Mouse (Mus musculus): Measurements from ENCODE around the gene Ankra2. TPM values are rescaled to one million over a fixed set of nuclear protein-coding genes. Genes with fewer than 3 reads are reported as not detected.

The Ankra2 gene
- polyA plus RNA-seq, 1 experiment from 2014 or later = 26.6 TPM

DNA sequence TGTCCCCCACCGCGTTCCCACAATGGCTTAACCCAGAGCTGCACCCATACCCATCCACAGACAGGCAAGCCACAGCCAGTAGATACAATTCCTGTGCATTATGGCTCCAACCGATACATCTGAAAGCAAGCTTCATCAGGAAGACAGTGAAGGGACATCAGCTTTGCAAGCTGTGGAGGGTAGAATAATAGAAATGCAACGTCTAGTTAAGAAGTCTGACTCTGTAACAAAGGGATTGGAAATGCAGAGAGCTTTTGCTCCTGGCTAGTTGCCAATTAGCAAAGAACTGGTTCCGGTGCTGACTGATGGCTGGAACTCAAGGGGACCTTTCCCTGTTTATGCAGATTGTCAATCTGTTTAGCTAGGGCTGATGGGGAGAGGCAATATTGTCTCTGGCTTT is 43.5 kb downstream of the Ankra2 start:
- WGBS = 35% methylated on average over 5 of the region's 5 CpGs
- peak; percentile 55 for DNase-seq (ENCODE audit: low spot score)

DNA sequence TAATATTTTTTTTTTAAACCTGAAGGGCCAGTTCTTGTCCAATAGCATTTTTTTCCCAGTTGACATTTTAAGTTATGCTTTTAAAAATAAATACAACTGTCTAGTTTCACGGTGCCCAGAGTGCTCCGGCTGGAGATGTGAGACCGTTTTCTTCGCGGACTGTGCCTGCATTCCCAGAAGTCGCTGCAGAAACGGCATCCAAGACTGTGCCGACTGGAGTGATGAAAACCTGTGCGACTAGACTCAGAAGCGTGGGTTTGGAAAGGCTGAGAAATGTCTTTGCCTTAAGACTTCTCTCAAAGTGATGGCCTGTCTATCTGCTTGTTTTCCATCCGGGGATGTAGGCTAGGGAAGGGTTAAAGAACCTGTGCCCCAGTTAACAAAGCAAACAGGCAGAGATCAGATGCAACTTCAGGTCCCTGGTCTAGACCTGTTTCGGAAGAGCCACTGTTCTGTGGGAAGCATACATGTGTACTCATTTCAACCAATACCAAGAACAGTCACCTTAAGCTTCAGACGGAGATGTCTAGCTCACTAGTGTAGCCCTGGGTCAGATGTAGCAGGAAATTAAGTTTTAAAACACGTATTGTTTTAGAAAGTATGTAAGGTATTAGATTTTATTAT is 44.1 kb downstream of the Ankra2 start:
- ATAC-seq (ENCODE audit: low read depth) = 0 out of 2 replicates have a peak, but pooled peaks have one; percentile 19
- Histone ChIP-seq H3K9ac (ENCODE audit: low read depth, low read length) (no peak overlapping the region), H3K27ac (replicated peaks; ENCODE audit: low read depth, low read length) (0 out of 2 replicates have a peak overlapping the region, but pooled peaks have one; percentile 22)

More for the DNA sequence above, 43.5 kb downstream of the Ankra2 start:
- Histone ChIP-seq H3K4me3 (ENCODE audit: low read depth, low read length) (no peak overlapping the region), H3K4me1 (ENCODE audit: control insufficient read depth, insufficient read depth, low read length) (no peaks in the 10 kb centered on the region), H3K36me3 (ENCODE audit: control insufficient read depth, insufficient read depth, low read length) (peaks cover 32% of the 10 kb centered on the region), H3K9me3 (ENCODE audit: control insufficient read depth, low read length) (no peaks in the 10 kb centered on the region), H3K9ac (ENCODE audit: low read depth, low read length) (no peak overlapping the region), H3K27ac (replicated peaks; ENCODE audit: low read depth, low read length) (no peak overlapping the region), H3K27me3 (replicated peaks; ENCODE audit: control insufficient read depth, insufficient read depth, low read length) (no peaks in the 10 kb centered on the region), H3K4me2 (ENCODE audit: low read depth, low read length) (no peak overlapping the region)
- ATAC-seq (ENCODE audit: low read depth) = peak; percentile 34; the same call in 1 of the 2 replicates

DNA sequence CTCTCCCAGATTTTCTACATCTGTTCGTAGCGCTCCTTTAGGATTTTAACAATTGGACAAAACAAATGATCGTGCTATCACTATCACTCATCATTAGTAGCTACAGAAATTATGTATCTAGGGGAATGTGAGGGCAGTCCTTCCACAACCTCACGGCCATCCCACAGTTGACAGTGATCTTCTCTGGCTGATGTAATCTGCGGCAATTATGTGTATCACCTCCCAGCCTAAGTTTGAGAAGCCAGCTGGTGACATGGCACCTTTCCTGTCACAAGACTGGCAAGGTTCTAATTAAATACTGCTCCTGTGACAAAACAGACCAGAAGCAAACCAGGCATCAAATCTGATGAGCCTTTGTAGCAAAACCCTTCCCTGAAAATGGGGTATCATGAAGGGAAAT is 45.1 kb downstream of the Ankra2 start:
- ATAC-seq (ENCODE audit: low read depth) = no peak
- no peaks in the 10 kb centered on the region for H3K27me3 ChIP-seq (replicated peaks; ENCODE audit: control insufficient read depth, insufficient read depth, low read length)
- no peaks in the 10 kb centered on the region for H3K4me1 ChIP-seq (ENCODE audit: control insufficient read depth, insufficient read depth, low read length)
- peaks cover 48% of the 10 kb centered on the region for H3K36me3 ChIP-seq (ENCODE audit: control insufficient read depth, insufficient read depth, low read length)
- WGBS = 74% methylated on average over 5 of the region's 5 CpGs
- H3K9me3 ChIP-seq (ENCODE audit: control insufficient read depth, low read length) = no peaks in the 10 kb centered on the region
- H3K27ac ChIP-seq (replicated peaks; ENCODE audit: low read depth, low read length) = no peak overlapping the region
- no peak overlapping the region for H3K9ac ChIP-seq (ENCODE audit: low read depth, low read length)
- no peak overlapping the region for H3K4me3 ChIP-seq (ENCODE audit: low read depth, low read length)
- no peak for DNase-seq (ENCODE audit: low spot score)
- H3K4me2 ChIP-seq (ENCODE audit: low read depth, low read length) = no peak overlapping the region

More for the DNA sequence above, 44.1 kb downstream of the Ankra2 start:
- Histone ChIP-seq H3K4me3 (ENCODE audit: low read depth, low read length) (no peak overlapping the region), H3K36me3 (ENCODE audit: control insufficient read depth, insufficient read depth, low read length) (peaks cover 38% of the 10 kb centered on the region), H3K4me1 (ENCODE audit: control insufficient read depth, insufficient read depth, low read length) (no peaks in the 10 kb centered on the region), H3K4me2 (ENCODE audit: low read depth, low read length) (0 out of 2 replicates have a peak overlapping the region, but pooled peaks have one; percentile 2), H3K27me3 (replicated peaks; ENCODE audit: control insufficient read depth, insufficient read depth, low read length) (no peaks in the 10 kb centered on the region), H3K9me3 (ENCODE audit: control insufficient read depth, low read length) (no peaks in the 10 kb centered on the region)
- DNase-seq (ENCODE audit: low spot score) = peak; percentile 16
- 35% methylated on average over 14 of the region's 14 CpGs for WGBS

- DNase-seq (ENCODE audit: low spot score) (no peak), ATAC-seq (ENCODE audit: low read depth) (no peak)
- Histone ChIP-seq H3K4me2 (ENCODE audit: low read depth, low read length) (no peak overlapping the region), H3K9ac (ENCODE audit: low read depth, low read length) (no peak overlapping the region), H3K9me3 (ENCODE audit: control insufficient read depth, low read length) (no peaks in the 10 kb centered on the region), H3K4me1 (ENCODE audit: control insufficient read depth, insufficient read depth, low read length) (no peaks in the 10 kb centered on the region), H3K36me3 (ENCODE audit: control insufficient read depth, insufficient read depth, low read length) (peaks cover 55% of the 10 kb centered on the region), H3K4me3 (ENCODE audit: low read depth, low read length) (no peak overlapping the region), H3K27me3 (replicated peaks; ENCODE audit: control insufficient read depth, insufficient read depth, low read length) (no peaks in the 10 kb centered on the region), H3K27ac (replicated peaks; ENCODE audit: low read depth, low read length) (no peak overlapping the region)
- WGBS = 71% methylated on average over 4 of the region's 4 CpGs
These were observed 45.9 kb downstream of the Ankra2 start for GRCm38 (mm10) chr13:98308724-98309123.

- Histone ChIP-seq H3K4me1 (ENCODE audit: control insufficient read depth, insufficient read depth, low read length) (peaks cover 11% of the 10 kb centered on the region), H3K27me3 (replicated peaks; ENCODE audit: control insufficient read depth, insufficient read depth, low read length) (no peaks in the 10 kb centered on the region), H3K9ac (ENCODE audit: low read depth, low read length) (no peak overlapping the region), H3K9me3 (ENCODE audit: control insufficient read depth, low read length) (no peaks in the 10 kb centered on the region), H3K4me3 (ENCODE audit: low read depth, low read length) (no peak overlapping the region), H3K4me2 (ENCODE audit: low read depth, low read length) (no peak overlapping the region), H3K36me3 (ENCODE audit: control insufficient read depth, insufficient read depth, low read length) (peaks cover 68% of the 10 kb centered on the region), H3K27ac (replicated peaks; ENCODE audit: low read depth, low read length) (no peak overlapping the region)
- ATAC-seq (ENCODE audit: low read depth) = no peak
- no peak for DNase-seq (ENCODE audit: low spot score)
- 91% methylated on average over 5 of the region's 5 CpGs for WGBS
These were observed 48.7 kb downstream of the Ankra2 start for GRCm38 (mm10) chr13:98311597-98311996.

GRCm38 (mm10) chr13:98313631-98314030 is 50.8 kb downstream of the Ankra2 start:
- Histone ChIP-seq H3K9ac (ENCODE audit: low read depth, low read length) (no peak overlapping the region), H3K4me3 (ENCODE audit: low read depth, low read length) (no peak overlapping the region), H3K4me1 (ENCODE audit: control insufficient read depth, insufficient read depth, low read length) (peaks cover 11% of the 10 kb centered on the region), H3K36me3 (ENCODE audit: control insufficient read depth, insufficient read depth, low read length) (peaks cover 60% of the 10 kb centered on the region), H3K27me3 (replicated peaks; ENCODE audit: control insufficient read depth, insufficient read depth, low read length) (no peaks in the 10 kb centered on the region), H3K27ac (replicated peaks; ENCODE audit: low read depth, low read length) (no peak overlapping the region), H3K9me3 (ENCODE audit: control insufficient read depth, low read length) (no peaks in the 10 kb centered on the region), H3K4me2 (ENCODE audit: low read depth, low read length) (no peak overlapping the region)
- ATAC-seq (ENCODE audit: low read depth) = no peak
- no peak for DNase-seq (ENCODE audit: low spot score)
- WGBS = 73% methylated on average over 7 of the region's 7 CpGs

- H3K4me3 ChIP-seq (ENCODE audit: low read depth, low read length) = peak overlapping the region; percentile 99
- H3K4me1 ChIP-seq (ENCODE audit: control insufficient read depth, insufficient read depth, low read length) = peaks cover 11% of the 10 kb centered on the region
- H3K27me3 ChIP-seq (replicated peaks; ENCODE audit: control insufficient read depth, insufficient read depth, low read length) = no peaks in the 10 kb centered on the region
- 61% methylated on average over 4 of the region's 4 CpGs for WGBS
- peak overlapping the region; percentile 1; the same call in 1 of the 2 replicates for H3K9ac ChIP-seq (ENCODE audit: low read depth, low read length)
- H3K9me3 ChIP-seq (ENCODE audit: control insufficient read depth, low read length) = no peaks in the 10 kb centered on the region
- no peak overlapping the region for H3K27ac ChIP-seq (replicated peaks; ENCODE audit: low read depth, low read length)
- peak overlapping the region; percentile 80 for H3K4me2 ChIP-seq (ENCODE audit: low read depth, low read length)
- DNase-seq (ENCODE audit: low spot score) (no peak), ATAC-seq (ENCODE audit: low read depth) (no peak)
- peaks cover 49% of the 10 kb centered on the region for H3K36me3 ChIP-seq (ENCODE audit: control insufficient read depth, insufficient read depth, low read length)
These were observed 52.2 kb downstream of the Ankra2 start for GRCm38 (mm10) chr13:98315124-98315523.

DNA sequence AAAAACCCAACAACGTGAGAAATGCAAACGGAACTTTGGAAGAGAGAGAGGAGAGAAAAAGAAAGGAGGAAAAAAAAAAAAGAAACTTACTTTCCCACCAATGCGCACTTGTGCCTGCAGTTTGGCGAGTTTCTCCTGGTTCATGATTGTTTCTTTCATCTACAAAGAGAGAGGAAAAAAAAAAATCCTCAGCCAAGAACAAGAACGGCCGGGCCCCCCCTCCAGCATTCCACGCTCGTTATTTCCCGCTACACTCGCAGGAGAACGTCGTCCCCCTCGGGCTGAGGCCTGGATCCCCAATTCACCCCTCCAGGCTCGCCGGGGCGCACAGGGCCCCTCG is 53.2 kb downstream of the Ankra2 start:
- peak overlapping the region; percentile 92 for H3K27ac ChIP-seq (replicated peaks; ENCODE audit: low read depth, low read length)
- peak overlapping the region; percentile 99 for H3K4me3 ChIP-seq (ENCODE audit: low read depth, low read length)
- H3K27me3 ChIP-seq (replicated peaks; ENCODE audit: control insufficient read depth, insufficient read depth, low read length) = no peaks in the 10 kb centered on the region
- no peaks in the 10 kb centered on the region for H3K9me3 ChIP-seq (ENCODE audit: control insufficient read depth, low read length)
- 3% methylated on average over 16 of the region's 17 CpGs for WGBS
- H3K9ac ChIP-seq (ENCODE audit: low read depth, low read length) = peak overlapping the region; percentile 98
- H3K4me1 ChIP-seq (ENCODE audit: control insufficient read depth, insufficient read depth, low read length) = peaks cover 11% of the 10 kb centered on the region
- peak overlapping the region; percentile 80 for H3K4me2 ChIP-seq (ENCODE audit: low read depth, low read length)
- H3K36me3 ChIP-seq (ENCODE audit: control insufficient read depth, insufficient read depth, low read length) = peaks cover 39% of the 10 kb centered on the region
- DNase-seq (ENCODE audit: low spot score) (peak; percentile 24), ATAC-seq (ENCODE audit: low read depth) (no peak)
